Mouse (Mus musculus): ENCODE data around the gene Gm49321. TPM values are rescaled to one million over a fixed set of nuclear protein-coding genes. Genes with fewer than 3 reads are reported as not detected.

The Gm49321 gene
- polyA plus RNA-seq, 1 experiment: not detected

DNA sequence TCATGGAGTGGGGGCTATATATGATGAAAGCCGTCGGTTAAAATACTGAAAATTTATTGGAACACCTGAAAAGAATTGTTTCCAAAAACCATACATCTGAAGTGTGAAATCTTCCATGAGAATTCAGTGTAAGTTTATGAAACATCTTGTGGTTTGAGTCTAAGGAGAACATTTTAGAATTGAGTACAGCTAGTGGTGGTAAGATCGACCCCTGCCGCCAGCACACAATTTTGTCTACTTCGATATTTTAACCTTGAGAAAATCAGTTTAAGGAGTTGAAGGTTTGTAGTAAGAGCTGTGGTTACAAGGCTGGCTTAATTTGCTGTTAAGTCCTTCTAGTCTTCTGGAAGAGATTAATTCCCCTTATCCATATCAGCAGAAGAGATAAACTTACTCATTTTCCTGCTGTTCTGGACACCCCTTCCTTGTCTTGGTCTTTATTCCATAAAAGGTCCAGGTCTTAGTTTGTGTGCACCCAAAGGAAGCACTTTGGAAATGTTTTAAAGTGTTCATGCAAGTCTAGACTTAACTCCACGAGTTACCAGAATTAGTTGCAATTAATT, 28.4 kb upstream of the Gm49321 start:
- TF ChIP-seq POLR2A (IDR thresholded peaks at IDR 0.05; ENCODE audit: borderline replicate concordance, insufficient read depth, low read length) (no peak), CTCF (IDR thresholded peaks at IDR 0.05; ENCODE audit: borderline replicate concordance, insufficient read depth, low read depth, low read length) (no peak)
- no peak for DNase-seq
- Histone ChIP-seq H3K27me3 (ENCODE audit: control insufficient read depth, insufficient read depth, low read length) (no peaks in the 10 kb centered on the region), H3K27ac (ENCODE audit: insufficient read depth, low read length) (no peak overlapping the region; the same call in 1 of the 2 replicates), H3K4me3 (replicated peaks; ENCODE audit: insufficient read depth, low read depth, low read length) (peak overlapping the region; percentile 68), H3K4me1 (ENCODE audit: control insufficient read depth, insufficient read depth, low read length) (no peaks in the 10 kb centered on the region)
- WGBS: under 1% methylated on average over 6 of the region's 6 CpGs

DNA sequence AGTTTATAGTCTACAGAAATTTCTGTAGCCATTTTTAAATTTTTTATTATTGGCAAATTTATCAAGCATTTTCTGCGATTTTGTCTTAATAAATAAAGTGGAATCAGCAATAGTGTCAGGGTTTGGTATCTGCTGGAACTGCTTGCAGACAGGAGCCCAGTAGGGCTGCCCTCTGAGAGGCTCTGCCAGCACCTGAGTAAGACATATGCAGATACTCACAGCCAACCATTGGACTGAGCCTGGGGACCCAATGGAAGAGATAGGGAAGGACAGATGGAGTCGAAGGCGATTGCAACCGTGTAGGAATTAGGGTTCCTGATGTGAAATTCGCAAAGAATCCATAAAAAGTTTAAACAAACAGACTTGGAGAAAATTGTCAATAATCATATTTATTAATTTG, 19.0 kb upstream of the Gm49321 start:
- Histone ChIP-seq H3K27me3 (ENCODE audit: control insufficient read depth, insufficient read depth, low read length) (no peaks in the 10 kb centered on the region), H3K4me1 (ENCODE audit: control insufficient read depth, insufficient read depth, low read length) (no peaks in the 10 kb centered on the region; the same call in 1 of the 2 replicates), H3K27ac (ENCODE audit: insufficient read depth, low read length) (no peak overlapping the region), H3K4me3 (replicated peaks; ENCODE audit: insufficient read depth, low read depth, low read length) (no peak overlapping the region)
- DNase-seq: peak; percentile 40 to 68
- 22% methylated on average over 5 of the region's 5 CpGs for WGBS
- no peak for TF ChIP-seq POLR2A (IDR thresholded peaks at IDR 0.05; ENCODE audit: borderline replicate concordance, insufficient read depth, low read length)
- TF ChIP-seq CTCF (IDR thresholded peaks at IDR 0.05; ENCODE audit: borderline replicate concordance, insufficient read depth, low read depth, low read length): no peak

DNA sequence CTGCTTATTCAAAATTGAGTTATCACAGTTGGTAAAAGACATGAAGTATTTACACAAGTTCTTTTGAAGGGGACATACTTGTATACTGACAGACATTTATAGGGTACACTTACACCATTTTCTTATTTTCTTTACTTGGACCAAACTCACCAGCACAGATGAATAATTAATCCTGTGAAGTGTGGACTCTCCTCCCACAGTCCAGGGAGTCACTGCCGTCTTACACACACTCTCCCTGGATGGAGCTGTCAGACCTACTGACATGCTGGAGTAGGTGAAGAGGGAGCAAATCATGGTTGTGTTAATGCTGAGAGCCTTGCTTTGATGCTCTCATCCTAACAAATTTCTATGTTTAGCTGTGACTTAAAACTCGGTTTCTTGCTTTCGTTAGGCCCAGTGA, 7.2 kb upstream of the Gm49321 start:
- Histone ChIP-seq H3K4me3 (replicated peaks; ENCODE audit: insufficient read depth, low read depth, low read length) (no peak overlapping the region), H3K27me3 (ENCODE audit: control insufficient read depth, insufficient read depth, low read length) (no peaks in the 10 kb centered on the region), H3K4me1 (ENCODE audit: control insufficient read depth, insufficient read depth, low read length) (no peaks in the 10 kb centered on the region), H3K27ac (ENCODE audit: insufficient read depth, low read length) (no peak overlapping the region)
- TF ChIP-seq POLR2A (IDR thresholded peaks at IDR 0.05; ENCODE audit: borderline replicate concordance, insufficient read depth, low read length) (no peak), CTCF (IDR thresholded peaks at IDR 0.05; ENCODE audit: borderline replicate concordance, insufficient read depth, low read depth, low read length) (no peak)
- DNase-seq: no peak
- WGBS: 75% methylated on average over 3 of the region's 3 CpGs

DNA sequence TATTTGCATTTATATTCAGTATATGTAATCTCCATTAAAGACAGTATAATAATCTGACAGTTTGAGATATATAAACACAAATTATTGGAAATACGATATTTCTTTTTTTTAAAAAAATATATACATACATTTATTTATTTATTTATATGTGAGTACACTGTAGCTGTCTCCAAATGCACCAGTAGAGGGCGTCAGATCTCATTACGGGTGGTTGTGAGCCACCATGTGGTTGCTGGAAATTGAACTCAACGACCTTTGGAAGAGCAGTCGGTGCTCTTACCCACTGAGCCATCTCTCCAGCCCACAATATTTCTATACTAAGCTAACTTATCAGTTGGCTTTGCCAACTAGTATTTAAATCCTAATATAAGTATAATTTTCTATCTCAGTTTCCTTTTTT, 6.2 kb upstream of the Gm49321 start:
- no peaks in the 10 kb centered on the region for H3K4me1 ChIP-seq (ENCODE audit: control insufficient read depth, insufficient read depth, low read length)
- H3K27me3 ChIP-seq (ENCODE audit: control insufficient read depth, insufficient read depth, low read length): no peaks in the 10 kb centered on the region
- no peak overlapping the region for H3K27ac ChIP-seq (ENCODE audit: insufficient read depth, low read length)
- peak in 1 of 2 experiments; percentile 31 for DNase-seq
- TF ChIP-seq POLR2A (IDR thresholded peaks at IDR 0.05; ENCODE audit: borderline replicate concordance, insufficient read depth, low read length) (no peak), CTCF (IDR thresholded peaks at IDR 0.05; ENCODE audit: borderline replicate concordance, insufficient read depth, low read depth, low read length) (peak; percentile 33; the same call in 1 of the 2 replicates)
- H3K4me3 ChIP-seq (replicated peaks; ENCODE audit: insufficient read depth, low read depth, low read length): no peak overlapping the region
- 41% methylated on average over 5 of the region's 5 CpGs for WGBS

DNA sequence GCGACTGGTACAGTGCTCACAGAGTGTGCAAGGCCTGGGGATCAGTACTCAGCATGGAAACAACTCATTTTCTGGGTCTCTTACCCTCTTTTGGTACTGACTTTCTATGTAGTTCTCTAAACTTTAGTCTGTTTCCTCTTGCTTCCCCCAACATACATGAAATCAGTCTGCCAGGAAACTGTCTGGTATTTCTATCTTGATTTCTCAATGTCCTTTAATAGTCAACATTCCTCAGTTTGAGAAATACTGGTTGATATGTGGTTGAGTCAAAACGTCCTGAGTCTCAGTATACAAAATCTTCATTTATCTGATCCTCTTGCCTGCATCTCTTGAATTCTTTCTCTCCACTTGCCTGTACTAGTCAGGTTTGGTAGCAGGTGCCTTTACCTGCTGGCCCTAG, 2.9 kb upstream of the Gm49321 start:
- no peaks in the 10 kb centered on the region for H3K4me1 ChIP-seq (ENCODE audit: control insufficient read depth, insufficient read depth, low read length)
- no peak overlapping the region for H3K27ac ChIP-seq (ENCODE audit: insufficient read depth, low read length)
- no peak overlapping the region for H3K4me3 ChIP-seq (replicated peaks; ENCODE audit: insufficient read depth, low read depth, low read length)
- no peaks in the 10 kb centered on the region for H3K27me3 ChIP-seq (ENCODE audit: control insufficient read depth, insufficient read depth, low read length)
- DNase-seq: no peak
- WGBS: 83% methylated on average over 2 of the region's 2 CpGs
- TF ChIP-seq POLR2A (IDR thresholded peaks at IDR 0.05; ENCODE audit: borderline replicate concordance, insufficient read depth, low read length): no peak

DNA sequence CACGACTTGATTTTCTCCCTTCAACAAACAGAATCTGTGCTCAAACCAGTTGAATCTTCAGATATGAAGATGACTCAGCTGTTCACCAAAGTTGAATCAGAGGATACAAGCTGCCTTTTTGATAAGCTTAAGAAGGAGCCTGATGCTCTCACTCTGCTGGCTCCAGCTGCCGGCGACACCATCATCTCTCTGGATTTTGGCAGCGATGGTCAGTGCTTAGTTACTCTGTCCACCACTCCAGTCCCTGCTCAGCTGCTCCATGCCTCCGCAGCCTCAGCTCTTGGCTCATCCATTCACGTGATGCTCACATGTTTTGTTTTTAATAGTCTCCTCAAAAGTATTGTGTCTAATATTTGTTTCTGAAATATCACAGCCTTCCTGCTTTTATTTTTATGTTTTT, 2.1 kb downstream of the Gm49321 start:
- Histone ChIP-seq H3K4me3 (replicated peaks; ENCODE audit: insufficient read depth, low read depth, low read length) (no peak overlapping the region), H3K27ac (ENCODE audit: insufficient read depth, low read length) (no peak overlapping the region)
- WGBS: 78% methylated on average over 6 of the region's 6 CpGs

DNA sequence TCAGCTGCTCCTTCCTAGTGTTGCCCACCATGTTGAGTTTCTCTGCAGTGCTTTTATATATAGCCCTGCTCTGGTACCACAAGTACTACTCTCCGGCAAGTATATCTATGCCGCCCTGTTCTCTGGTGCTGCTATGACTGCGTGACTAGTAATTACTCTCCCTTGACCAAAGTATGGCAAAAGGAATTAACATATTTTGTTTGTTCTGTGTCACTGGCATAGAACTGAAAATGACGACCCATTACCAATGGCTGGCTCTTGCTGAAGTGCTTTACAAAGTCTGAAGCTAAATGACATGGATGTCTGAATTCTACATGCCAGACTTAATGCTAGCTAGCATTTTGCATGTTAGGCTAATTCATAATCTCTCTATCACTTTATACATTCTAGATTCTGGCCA, 11.0 kb downstream of the Gm49321 start:
- TF ChIP-seq CTCF (IDR thresholded peaks at IDR 0.05; ENCODE audit: borderline replicate concordance, insufficient read depth, low read depth, low read length): no peak
- no peak for TF ChIP-seq POLR2A (IDR thresholded peaks at IDR 0.05; ENCODE audit: borderline replicate concordance, insufficient read depth, low read length)
- no peaks in the 10 kb centered on the region for H3K27me3 ChIP-seq (ENCODE audit: control insufficient read depth, insufficient read depth, low read length)
- DNase-seq: no peak
- H3K4me1 ChIP-seq (ENCODE audit: control insufficient read depth, insufficient read depth, low read length): 0 out of 2 replicates have a peak, but pooled peaks cover 3% of the 10 kb centered on the region
- no peak overlapping the region for H3K4me3 ChIP-seq (replicated peaks; ENCODE audit: insufficient read depth, low read depth, low read length)
- H3K27ac ChIP-seq (ENCODE audit: insufficient read depth, low read length): no peak overlapping the region
- WGBS: 91% methylated on average over 4 of the region's 4 CpGs

More for the DNA sequence above, 2.1 kb downstream of the Gm49321 start:
- no peak for DNase-seq
- TF ChIP-seq CTCF (IDR thresholded peaks at IDR 0.05; ENCODE audit: borderline replicate concordance, insufficient read depth, low read depth, low read length) (no peak), POLR2A (IDR thresholded peaks at IDR 0.05; ENCODE audit: borderline replicate concordance, insufficient read depth, low read length) (no peak)
- Histone ChIP-seq H3K27me3 (ENCODE audit: control insufficient read depth, insufficient read depth, low read length) (no peaks in the 10 kb centered on the region), H3K4me1 (ENCODE audit: control insufficient read depth, insufficient read depth, low read length) (no peaks in the 10 kb centered on the region)

DNA sequence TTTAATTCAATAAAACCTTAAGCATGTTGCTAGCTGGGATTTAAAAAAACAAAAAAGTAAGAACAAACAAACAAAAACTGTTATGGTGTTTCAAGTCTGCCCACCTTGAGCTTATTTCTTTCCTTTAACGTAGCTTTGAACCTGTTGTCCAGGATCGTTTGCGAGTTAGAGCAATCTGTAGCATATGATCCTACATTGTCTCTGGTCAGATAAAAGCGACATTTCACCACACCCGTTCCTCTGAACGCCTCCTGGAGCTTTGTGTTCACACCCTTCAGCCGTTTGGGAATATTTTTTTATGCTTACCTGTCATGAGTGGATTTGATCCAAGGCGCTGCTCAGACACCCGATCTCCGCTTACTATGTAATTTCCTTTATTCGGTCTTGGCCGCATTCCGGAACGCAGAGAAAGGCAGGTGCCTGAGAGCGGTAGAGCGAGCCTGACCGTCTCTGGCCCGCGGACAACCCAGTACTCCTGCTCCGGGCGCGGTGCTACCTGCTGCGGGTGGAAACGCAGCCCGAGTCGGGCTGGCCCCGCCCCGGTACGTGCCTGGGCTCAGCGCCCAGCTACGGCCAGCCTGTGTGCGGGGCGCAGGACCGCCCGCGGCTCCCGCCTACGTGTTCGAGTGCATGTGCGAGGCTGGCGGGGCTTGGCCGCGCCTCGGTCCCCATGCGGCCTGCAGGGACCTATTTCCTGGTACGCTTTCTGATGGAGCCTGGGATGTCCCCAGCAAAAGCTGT, 12.0 kb downstream of the Gm49321 start:
- 1% methylated on average over 46 of the region's 46 CpGs for WGBS
- DNase-seq: peak; percentile 91 to 92
- TF ChIP-seq CTCF (IDR thresholded peaks at IDR 0.05; ENCODE audit: borderline replicate concordance, insufficient read depth, low read depth, low read length): no peak
- peak; percentile 46; the same call in 1 of the 2 replicates for TF ChIP-seq POLR2A (IDR thresholded peaks at IDR 0.05; ENCODE audit: borderline replicate concordance, insufficient read depth, low read length)
- Histone ChIP-seq H3K27me3 (ENCODE audit: control insufficient read depth, insufficient read depth, low read length) (no peaks in the 10 kb centered on the region), H3K4me3 (replicated peaks; ENCODE audit: insufficient read depth, low read depth, low read length) (peak overlapping the region; percentile 60), H3K4me1 (ENCODE audit: control insufficient read depth, insufficient read depth, low read length) (peaks cover 6% of the 10 kb centered on the region), H3K27ac (ENCODE audit: insufficient read depth, low read length) (peak overlapping the region; percentile 75)

Measured in cerebellum, adult 2 months (tissue).